Mouse (Mus musculus) frontal cortex, postnatal 25 days (tissue): ENCODE measurements around the gene Accsl.

Experiments used
- DNase-seq, 2 experiments: peaks; one replicate each; pipeline ENCODE4 v3.0.0; 2022; ENCODE audit warnings: low spot score in 2 of 2

Accsl gene

DNA sequence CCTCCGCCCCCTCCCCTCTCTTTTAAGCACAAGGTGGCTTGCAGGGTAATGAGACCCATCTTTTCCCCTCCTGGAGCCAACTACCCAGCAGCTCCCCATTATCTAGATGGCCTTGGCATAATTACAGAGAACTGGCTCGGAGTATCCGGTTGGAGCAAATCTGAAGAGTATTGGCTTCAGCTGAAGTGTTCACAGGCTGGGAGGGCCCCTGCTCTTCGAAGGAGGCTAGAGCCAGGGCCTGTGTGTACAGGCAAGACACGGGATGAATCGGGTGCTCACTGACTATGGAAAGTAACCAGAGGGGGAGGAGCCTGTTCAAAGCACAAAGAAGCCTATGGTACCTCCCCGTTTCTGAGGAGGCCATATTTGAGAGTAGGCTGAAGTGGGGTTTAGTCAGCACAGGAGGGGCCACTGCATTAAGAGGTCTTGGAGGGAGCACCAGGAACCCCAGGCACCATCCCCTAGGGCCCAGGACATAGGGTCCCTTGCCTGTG is at the start of gene Accsl:
Gene Accsl, minus strand, starts transcription at position 51 of the 494 bp plus-strand sequence.
- no peak for DNase-seq

DNA sequence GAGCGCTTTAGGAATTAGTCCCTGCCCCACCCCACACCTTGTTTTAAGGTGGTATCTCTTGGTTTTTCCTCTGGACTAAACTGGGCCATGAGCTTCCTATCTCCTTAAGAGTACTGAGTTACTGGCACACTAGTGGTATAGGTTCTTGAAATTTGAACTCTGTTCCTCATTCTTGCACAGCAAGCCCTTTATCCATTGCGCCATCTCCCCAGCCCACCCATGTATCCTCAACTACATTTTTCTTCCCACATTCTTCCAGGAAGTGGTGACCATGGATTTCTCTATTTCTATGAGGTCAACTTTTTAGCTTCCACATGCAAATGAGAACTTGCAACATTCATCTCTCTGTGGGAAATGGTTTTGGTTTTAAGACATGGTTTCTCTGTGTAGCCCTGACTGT is 44.6 kb upstream of the Accsl start:
- no peak for DNase-seq

DNA sequence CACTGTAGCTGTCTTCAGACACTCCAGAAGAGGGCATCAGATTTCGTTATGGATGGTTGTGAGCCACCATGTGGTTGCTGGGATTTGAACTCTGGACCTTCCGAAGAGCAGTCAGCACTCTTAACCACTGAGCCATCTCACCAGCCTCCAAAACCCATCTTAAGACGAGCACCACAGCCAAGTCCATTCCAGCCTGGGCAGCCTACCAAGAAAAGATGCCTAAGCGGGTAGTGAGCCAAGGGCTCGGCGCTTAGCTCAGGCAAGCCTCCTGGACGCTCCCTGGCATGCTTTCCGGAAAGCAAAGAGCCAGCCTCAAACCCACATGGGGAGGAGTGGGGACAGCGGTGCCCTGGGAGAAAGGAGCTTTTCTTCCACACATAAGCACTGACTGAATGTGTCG is 43.0 kb upstream of the Accsl start:
- no peak for DNase-seq

DNA sequence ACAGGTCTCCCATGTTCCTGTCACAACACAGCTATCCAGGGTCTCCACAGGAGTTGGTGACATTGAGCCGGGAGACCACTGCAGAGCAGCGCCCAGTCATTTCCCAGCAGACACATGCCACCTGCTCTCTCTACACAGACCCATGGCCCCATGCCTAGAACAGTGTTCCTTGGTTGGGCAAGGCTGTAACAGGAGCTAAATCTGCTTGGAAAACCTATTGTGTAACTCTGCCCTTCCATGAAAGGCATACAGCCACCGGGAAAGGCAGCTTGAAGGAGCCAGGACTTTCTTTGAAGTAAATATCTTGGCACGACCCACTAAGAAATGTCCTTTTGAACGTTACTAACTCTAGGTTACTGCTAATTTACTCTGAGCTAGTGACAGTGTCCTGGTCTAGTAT is 40.8 kb upstream of the Accsl start:
- no peak for DNase-seq

DNA sequence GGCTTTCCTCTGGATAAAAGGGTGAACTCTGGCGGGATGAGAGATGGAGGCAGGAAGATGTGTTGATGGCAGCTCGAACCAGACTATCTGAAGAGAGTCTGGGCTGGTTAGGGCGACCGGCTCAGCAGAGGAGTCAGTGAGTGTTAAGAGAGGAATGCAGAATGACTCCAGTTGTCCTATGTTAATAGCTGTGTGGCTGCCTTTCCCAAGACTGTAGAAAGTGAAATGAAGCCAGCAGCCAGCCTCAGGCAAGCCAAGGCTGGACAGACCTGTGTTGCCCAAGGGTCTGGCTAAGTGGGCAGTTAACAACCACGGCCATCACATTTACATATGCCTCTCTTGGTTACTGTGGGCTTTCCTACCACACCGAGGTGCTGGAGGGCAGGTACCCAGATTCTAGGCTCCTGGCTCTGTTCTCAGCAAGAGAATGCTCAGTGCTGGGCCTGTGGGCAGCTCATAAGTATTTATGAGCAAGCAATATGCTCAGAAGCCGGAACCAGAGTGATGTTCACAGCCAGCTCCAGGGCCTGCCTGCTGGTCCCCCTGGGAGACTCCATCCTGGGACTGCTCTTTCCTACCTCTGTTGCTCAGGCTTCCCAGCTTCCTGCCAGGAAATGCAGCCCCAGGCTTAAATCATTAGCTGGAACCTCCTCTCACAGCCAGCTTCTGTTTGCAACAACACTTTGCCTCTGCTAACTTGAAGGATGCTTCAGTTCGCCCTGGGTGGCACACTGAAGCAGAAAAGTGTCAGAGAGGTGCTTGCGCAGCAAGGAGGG is 38.8 kb upstream of the Accsl start:
- DNase-seq: no peak

DNA sequence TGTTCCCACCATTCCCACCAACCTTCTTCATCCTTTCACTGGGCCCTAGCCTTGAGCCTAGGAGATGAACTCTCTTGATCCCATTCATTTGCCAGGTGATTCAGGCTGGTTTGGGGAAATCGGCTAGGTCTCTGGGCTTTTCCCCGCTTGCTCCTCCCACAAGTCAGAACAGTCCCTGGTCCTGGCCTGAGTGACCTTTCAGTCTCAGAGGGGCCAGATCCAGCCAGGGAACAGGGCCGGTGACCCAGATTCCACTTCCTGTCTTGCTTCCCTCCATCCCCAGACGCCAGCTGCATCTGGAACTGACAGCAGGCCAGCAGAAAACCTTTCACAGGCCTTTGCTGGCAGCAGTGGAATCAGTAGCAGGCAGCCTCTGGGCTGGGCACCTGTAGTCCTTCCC is 37.4 kb upstream of the Accsl start:
- DNase-seq: no peak

DNA sequence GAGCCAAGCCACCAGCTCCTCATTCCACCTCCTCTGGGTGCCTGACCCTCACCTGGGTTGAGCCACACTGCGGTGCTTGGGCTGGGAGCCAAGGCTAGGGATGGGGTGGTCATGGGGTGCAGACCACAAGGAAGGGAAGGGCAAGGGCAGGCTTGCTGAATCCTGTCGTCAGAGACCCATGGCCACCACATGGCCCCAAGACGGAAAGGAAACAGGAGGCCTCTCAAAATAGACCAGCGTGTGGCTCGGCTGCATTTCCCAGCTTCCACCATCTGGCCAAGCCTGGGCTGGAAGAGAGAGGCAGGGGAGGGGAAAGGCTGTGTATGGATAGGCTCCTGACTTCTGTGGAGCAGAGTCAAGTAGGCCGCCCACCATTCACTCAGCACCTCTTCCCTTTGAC is 34.5 kb upstream of the Accsl start:
- DNase-seq: no peak

DNA sequence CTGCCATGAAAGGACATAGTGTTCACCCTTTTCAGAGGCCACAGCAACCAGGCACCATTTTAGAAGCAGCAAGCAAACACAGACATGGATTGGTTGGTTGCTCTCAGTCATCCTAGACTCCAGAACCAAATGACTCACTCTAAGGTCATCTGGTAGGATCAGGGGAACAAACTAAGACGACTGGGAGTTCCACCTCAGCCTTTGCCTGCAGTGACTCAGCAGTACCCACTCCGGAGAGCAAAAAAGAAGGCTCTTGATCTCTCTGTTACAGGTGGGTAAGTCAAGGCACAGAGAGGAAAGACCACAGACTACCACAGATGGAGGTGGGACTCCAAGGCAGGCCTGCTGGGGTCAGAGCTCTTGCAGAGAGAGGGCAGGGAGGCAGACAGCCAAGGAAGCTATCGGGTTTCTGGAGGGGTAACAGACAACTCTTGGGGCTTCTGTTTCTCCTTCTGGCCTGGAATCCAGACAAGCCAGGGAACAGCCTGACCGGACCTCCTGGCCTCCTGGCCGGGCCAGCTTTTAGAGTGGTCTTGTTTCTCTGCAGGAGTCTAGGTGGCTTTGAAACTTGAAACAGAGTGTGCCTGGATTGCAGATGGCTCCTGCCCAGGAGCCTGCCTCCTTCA is 33.8 kb upstream of the Accsl start:
- DNase-seq: no peak

DNA sequence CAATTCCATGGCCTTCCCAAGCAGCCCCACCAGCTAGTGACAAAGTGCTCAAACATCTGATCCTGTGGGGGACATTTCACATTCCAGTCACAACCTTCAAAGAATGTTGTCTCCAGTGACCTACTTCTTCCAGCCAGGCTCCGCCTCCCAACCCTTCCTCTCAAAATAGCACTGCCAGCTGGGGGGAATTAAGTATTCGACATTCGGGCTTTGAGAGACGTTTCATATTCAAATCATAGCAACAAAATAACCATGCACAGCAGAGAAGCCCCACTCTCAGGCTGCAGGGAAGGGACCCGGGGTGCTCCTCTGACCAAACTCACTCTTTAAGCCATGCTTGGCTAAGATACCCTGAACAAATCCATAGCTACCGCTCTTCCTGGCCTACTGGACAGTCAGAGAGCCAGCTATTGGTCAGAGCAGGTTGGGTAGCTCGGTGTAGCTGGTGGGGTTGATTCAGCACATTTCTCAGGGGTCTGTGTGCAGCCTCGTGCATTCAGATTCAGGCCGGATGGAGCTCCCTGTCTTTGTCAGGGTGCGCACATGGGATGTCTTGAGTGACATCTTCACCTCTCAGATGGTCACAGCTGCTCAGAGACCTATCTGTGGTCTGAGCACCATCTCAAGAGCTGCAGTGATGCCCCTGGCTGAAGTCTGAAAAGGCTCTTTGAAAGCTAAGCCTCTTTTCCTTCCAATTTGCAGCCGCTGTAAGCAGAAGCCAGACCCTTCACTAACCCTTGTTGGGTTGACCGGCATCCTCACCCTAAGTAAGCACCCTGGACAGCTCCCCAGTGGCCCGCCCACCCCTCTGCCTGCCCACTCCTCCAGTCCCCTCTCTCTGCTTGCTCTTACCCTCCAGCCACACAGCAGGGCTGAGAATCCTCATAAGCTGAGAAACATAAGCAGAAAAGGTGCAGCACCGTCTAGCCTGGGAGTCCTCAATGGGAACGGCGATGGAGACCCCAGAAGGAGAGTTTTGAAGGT is 30.7 kb upstream of the Accsl start:
- peak in 1 of 2 experiments; percentile 27 for DNase-seq

DNA sequence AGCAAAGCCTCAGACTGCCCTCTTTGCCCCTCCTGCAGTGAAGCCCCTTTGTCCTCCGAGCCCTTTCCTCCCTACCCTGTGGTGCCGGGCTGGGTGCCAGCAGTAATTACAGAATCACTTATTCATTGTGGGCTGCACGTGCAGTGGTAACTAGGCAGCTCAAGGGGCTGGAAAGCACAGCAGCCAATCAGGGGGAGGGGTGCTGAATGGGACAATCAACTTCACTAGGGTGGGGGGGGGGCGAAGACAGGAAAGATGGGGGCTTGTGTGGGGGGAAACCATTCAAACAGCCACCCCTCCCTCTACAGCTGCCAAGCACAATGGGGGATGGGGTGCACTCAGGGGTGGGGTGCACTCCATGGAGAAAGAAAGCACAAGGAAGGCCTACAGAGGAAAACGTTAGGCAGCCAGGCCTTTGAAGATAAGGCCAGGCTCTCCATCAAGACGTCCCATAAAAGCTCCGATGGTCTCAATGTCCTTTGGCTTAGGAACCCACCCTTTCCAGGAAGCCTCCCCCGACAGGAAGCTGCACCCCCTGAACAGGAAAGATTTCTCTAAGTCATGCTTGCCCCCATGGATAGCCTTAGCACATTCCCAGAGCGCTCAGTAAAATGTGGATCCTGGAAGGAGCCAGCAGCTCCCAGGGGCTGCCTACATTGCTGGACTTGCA is 22.8 kb upstream of the Accsl start:
- DNase-seq: peak; percentile 45 to 57

DNA sequence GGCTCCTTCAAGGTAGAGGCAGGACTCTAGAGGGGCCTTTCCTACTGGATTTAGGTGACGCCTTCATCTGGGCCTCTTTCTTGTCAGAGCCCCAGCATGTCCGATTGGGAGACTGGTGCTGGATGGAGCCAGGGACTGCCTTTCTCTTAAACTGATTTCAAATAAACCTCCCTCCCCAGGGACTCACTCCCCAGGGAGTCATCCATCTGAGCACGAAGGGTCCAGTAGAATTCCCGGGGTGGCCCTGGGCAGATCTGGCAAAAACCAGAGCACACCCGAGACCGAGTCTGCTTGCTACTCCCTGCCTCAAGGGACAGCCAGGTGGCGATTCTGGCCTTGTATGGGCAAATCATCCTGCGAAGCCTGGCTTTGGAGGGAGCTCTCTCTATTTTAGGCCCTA is 21.2 kb upstream of the Accsl start:
- DNase-seq: no peak

DNA sequence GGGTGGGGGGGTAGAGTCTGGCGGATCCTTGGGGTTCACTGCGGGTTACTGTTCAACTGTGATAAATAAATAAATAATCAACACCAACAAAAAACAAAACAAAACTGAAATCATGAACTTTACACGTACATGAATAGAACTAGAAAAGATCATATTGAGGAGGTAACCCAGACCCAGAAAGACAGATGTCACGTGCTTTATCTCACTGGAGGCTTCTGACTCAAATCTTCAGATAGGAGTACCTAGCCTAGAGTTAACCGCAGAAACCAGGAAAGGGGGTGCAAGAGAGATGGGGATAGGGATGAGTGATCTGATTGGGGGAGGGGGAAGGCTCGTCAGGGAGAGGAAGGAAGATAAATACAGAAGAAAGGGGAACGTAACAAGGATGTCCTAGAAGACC is 20.1 kb upstream of the Accsl start:
- DNase-seq: no peak

DNA sequence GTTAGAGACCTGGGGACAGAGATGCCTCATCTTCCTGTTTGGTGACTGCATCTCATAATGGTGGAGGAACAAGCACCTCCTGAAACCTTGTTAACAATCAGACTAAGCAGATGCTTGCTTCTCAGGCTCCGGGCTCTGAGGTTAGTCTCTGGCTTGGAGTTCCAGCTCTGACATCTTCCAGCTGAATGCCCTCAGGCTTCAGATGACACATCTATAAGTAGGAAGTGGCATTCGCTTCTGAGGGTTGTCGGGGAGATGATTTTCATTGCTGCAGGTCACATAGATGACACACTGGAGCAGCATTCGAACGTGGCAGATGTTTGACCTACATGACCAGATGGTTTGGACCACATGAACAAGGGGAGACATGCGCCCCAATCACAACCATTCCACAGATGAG is 19.4 kb upstream of the Accsl start:
- no peak for DNase-seq

DNA sequence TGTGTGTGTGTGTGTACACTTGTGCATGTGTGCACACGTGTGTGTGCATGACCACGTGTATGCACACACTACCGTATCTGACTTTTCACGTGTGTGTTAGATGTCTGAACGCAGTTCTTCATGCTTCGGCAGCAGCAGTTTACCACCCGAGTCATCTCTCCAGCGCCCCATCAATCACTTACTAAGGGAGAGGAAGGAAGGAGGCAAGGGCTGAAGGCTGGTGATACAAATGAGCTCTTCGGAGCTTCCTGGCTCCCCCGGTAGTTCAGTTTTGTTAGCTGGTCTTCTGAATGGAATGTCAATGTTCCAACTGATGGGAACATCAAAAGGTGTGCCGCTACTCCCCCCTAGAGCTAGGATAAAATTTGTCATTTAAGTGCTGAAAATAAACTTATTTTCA is 18.3 kb upstream of the Accsl start:
- no peak for DNase-seq

DNA sequence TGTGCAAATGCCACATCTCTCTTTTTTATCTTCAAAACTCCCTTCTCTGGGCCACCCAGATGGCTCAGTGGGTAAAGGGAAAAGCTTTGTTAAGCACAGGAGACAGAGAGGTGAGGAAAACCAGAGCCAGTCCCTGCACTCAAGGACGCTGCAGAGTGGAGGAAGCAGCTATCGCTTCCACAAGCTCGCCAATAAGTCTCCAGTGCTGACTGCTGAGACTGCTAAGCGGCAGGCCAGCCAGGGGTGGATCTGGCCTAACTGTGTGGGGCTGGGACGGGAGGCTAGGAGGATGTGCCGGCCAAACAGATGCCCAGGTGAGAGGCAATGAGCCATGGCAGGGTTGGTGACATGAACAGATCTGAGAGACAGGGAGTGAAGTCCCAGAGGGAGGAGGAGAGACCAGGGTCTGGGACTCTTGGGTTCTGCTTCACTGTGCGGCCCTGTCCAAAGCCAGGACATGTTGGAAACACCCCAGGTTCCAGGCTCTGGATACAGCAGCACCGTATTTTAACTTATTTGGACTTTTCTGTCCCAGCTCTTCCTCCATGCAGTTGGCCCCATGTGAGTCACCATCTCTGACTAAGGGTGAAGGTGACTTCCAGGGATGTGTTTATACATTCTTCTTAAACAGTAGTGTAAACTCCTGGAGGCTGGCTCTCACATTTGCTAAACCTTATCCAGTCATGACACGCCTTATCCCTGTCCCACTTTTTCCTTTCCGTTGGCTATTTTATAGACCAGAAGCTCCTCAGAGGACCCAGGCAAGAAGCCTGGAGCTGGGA is 17.2 kb upstream of the Accsl start:
- DNase-seq: no peak

DNA sequence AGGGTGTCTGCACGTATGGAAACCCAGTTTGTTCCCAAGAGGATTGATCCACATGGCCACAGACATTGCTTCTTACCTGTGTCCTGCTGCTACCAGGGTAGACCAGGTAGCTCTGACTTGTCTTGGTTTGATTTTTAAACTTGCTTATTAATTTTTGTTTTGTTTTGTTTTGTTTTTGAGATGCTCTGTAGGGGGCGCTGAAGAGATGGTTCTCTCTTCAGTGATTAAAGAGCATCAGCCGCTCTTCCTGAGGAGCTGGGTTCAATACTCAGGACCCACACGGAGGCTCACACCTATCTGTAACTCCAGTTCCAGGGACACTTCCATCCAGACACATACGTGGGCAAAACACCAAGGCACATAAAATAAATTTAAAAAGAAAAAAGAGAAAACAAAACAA is 14.1 kb upstream of the Accsl start:
- no peak for DNase-seq

DNA sequence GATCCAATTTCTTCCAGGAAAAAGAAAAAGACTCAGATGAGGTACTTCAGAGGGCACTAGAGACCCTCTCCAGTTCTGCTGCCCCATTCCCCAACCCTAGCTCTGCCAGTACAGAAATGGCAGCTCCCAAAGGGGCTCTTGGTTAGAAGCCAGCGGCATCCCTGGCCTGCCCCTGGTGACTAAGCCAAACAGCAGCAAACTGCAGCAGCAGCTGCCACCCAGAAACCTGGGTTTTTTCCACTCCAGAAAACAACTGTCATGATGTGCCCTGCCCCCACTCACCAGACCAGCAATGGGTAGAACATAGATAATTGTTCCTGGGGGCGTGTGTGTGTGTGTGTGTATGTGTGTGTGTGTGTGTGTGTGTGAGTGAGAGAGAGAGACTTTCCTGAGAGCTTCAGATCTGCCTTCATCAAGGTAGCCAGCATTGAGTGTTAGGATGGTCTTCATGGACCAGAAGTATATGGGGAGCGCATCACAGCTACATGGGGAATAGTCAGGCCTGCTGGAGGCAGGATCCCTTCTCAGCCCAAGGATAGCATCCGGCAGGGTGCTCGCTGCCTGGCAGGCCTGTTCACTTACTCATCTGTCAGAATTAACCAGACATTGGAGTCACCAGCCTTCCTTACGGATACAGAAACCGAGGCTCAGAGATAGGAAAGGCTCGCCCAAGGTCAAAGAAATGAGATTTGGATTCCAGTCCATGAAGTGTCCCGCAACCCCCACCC is 12.8 kb upstream of the Accsl start:
- DNase-seq: no peak

DNA sequence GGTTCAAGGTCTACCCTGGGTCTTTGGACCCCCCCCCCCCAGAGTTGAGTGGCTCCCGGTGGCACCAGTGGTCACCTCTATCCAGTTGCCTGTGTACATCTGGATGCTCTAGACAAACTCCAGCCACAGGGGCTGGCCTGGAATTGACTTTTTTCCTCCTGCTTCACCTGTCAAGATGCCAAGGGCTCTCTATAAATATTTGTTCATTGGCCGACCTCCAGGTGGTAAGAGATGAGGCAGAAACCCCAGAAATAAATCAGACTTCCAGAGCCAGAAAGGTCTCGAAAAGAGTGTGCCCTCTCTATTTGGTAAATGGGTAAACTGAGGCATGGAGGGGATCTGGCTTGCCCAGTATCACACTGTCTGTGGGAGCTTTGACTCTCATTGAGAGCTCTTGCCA is 12.0 kb upstream of the Accsl start:
- DNase-seq: no peak

DNA sequence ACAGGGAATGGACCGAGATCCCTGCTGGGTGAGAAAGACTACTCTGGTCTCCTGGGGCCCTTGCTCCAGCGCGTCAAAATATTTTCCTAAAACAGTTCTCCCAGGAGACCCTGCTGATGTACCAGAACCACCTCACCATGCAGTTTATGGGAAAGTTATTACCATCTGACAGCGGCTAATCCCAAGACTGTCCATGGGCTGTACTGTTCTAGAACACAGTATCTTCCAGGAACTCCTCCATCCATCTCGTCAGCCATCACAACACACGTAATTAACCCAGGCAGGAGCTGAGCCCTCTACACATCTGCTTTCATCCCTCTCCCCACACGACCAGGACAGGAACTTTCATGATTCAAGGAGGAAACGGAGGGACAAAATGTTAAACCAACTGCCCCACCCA is 11.5 kb upstream of the Accsl start:
- DNase-seq: no peak

DNA sequence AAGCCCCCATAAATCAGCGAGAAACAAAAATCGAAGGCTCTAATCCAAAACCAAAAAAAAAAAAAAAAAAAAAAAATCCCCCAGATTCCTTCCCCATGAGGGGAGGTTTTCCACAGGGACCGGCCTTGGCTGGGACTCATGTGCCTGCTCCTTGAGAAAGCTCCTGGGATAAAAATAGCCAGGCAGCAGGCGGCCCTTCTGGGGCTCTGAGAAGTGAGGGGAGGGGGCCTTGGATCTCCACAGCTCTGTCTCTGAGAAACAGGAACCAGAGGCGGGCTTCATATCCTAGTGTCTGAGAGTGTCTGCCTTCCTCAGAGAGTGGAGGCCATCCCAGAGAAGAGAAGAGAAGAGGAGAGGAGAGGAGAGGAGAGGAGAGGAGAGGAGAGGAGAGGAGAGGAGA is 8.0 kb upstream of the Accsl start:
- DNase-seq: no peak
